Mouse (Mus musculus): ENCODE results near the gene Myrip. TPM values are rescaled to one million over a fixed set of nuclear protein-coding genes. Genes with fewer than 3 reads are reported as not detected.
"Not testable (repeated sequence)": the region's sequence is repeated elsewhere in the genome, so short reads cannot be mapped to it uniquely, and the experiment has no call there.

Myrip gene
- 0.36 and 0.66 TPM in 2 replicates for polyA plus RNA-seq (2015; fragmentation: Nextera tagmentation; extraction: Ambion mirVana)

DNA sequence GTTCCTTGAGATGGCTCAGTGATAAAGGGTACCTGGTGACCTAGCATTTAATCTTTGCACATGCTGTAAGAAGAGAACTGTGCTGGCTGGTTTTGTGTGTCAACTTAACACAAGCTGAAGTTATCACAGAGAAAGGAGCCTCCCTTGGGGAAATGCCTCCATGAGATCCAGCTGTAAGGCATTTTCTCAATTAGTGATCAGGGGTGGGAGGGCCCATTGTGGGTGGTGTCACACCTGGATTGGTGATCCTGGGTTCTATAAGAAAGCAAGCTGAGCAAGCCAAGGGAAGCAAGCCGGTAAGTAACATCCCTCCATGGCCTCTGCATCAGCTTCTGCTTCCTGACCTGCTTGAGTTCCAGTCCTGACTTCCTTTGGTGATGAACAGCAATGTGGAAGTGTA is at the start of gene Myrip:
Gene Myrip, plus strand, starts transcription at position 301 of the 400 bp plus-strand sequence.
- not testable (repeated sequence) for H3K9ac ChIP-seq; H3K4me2 ChIP-seq; H3K27ac ChIP-seq (replicated peaks); ATAC-seq (ENCODE audit: extremely low read depth, insufficient number of reproducible peaks, low FRiP score, low TSS enrichment); H3K4me3 ChIP-seq; H3K36me3 ChIP-seq; H3K9me3 ChIP-seq
- 76% methylated on average over 1 of the region's 1 CpGs for WGBS
- peaks cover 14% of the 10 kb centered on the region for H3K4me1 ChIP-seq
- peaks cover 69% of the 10 kb centered on the region for H3K27me3 ChIP-seq (replicated peaks)

DNA sequence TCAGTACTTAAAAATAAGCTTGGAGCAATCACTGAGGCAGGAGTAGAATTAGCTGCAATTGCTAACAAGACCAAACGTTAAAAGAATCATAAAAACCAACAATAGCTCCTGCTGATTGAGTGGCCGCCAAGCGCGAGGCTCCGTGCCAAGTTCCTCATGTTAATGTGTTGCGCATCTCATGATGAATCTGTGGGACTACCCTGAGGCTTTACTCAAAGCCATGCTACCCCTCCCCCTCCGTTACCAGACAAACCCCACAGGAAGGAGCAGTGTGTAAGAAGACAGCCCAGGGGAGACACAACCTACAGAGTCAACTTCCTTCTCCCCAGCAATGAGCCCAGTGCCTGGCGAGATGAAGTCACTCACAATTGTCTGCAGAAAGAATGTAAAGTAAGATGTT is 41.5 kb upstream of the Myrip start:
- H3K36me3 ChIP-seq, result no peaks in the 10 kb centered on the region
- ATAC-seq (ENCODE audit: extremely low read depth, insufficient number of reproducible peaks, low FRiP score, low TSS enrichment), result no peak
- no peak overlapping the region for H3K9ac ChIP-seq
- H3K4me3 ChIP-seq, result no peak overlapping the region
- H3K27me3 ChIP-seq (replicated peaks), result no peaks in the 10 kb centered on the region
- no peaks in the 10 kb centered on the region for H3K4me1 ChIP-seq
- no peak overlapping the region for H3K27ac ChIP-seq (replicated peaks)
- no peak overlapping the region for H3K4me2 ChIP-seq
- no peaks in the 10 kb centered on the region; the same call in 1 of the 2 replicates for H3K9me3 ChIP-seq
- WGBS, result 66% methylated on average over 8 of the region's 8 CpGs

DNA sequence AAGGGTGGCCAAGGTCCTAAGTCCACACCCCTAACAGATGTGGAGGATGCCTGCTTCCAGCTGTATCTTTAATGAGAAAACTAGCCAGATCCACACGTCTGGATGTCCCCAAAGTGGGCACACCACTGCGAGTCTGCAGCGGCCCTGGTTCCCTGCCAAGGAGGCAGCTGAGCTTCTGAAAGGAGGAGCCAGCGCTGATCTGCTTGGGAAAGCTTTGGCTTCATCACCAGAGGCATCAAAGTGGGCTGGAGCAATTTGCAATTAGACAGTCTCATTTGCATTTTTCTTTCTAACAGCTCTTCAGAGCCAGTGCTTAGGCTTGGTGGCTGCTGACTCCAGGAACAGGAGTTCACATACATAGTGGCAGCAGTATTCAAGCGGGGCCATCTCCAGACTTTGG is 37.3 kb upstream of the Myrip start:
- Histone ChIP-seq H3K9me3 (no peaks in the 10 kb centered on the region), H3K4me3 (no peak overlapping the region), H3K27ac (replicated peaks) (no peak overlapping the region), H3K4me1 (no peaks in the 10 kb centered on the region), H3K4me2 (no peak overlapping the region), H3K27me3 (replicated peaks) (no peaks in the 10 kb centered on the region), H3K9ac (no peak overlapping the region), H3K36me3 (no peaks in the 10 kb centered on the region)
- WGBS, result 63% methylated on average over 5 of the region's 5 CpGs
- no peak for ATAC-seq (ENCODE audit: extremely low read depth, insufficient number of reproducible peaks, low FRiP score, low TSS enrichment)

DNA sequence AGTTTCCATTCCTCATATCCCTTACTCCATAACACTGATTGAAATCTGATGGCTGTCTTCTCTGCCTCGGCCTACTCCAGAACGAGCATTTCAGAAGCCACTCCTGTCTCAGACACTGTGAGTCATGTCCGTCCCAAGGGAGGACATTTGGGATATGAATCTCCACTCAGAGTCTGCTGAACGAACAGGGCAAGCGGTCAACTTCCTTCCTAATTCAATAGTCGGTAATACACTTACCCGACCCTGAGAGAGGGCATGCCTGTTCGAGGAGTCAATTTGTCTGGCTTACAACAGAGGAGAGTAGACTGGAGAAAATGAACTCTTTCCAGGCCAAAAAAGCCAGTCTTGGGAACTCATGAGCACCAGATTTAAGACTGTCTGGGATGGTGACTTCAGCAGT is 28.2 kb upstream of the Myrip start:
- Histone ChIP-seq H3K27me3 (replicated peaks) (0 out of 2 replicates have a peak, but pooled peaks cover 5% of the 10 kb centered on the region), H3K4me3 (no peak overlapping the region), H3K36me3 (no peaks in the 10 kb centered on the region), H3K9ac (no peak overlapping the region), H3K9me3 (no peaks in the 10 kb centered on the region), H3K4me1 (no peaks in the 10 kb centered on the region), H3K4me2 (no peak overlapping the region), H3K27ac (replicated peaks) (no peak overlapping the region)
- ATAC-seq (ENCODE audit: extremely low read depth, insufficient number of reproducible peaks, low FRiP score, low TSS enrichment), result no peak
- WGBS, result 59% methylated on average over 8 of the region's 8 CpGs

DNA sequence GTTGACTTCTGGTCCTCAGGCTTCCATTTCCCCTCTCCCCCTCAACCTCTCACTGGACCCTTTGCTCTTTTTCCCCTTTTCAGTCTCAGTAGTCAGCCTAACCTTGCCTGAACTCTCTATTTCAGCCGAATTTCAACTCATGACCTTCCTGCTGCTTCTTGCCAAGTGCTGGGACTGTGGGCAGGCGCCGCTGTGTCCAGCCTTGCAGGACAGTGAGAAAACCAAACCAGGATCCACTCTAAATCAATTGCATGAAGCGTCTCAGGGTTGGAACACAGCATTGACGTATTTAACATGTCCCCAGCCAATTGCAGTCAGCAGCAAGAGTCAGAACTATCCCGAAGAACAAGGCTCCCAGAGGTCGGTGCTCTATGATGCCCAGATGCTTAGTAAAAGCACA is 26.1 kb upstream of the Myrip start:
- no peaks in the 10 kb centered on the region for H3K4me1 ChIP-seq
- H3K27ac ChIP-seq (replicated peaks), result no peak overlapping the region
- H3K4me3 ChIP-seq, result no peak overlapping the region
- 0 out of 2 replicates have a peak, but pooled peaks cover 7% of the 10 kb centered on the region for H3K27me3 ChIP-seq (replicated peaks)
- WGBS, result 70% methylated on average over 7 of the region's 7 CpGs
- H3K9ac ChIP-seq, result no peak overlapping the region
- no peaks in the 10 kb centered on the region for H3K36me3 ChIP-seq
- no peaks in the 10 kb centered on the region for H3K9me3 ChIP-seq
- H3K4me2 ChIP-seq, result no peak overlapping the region
- ATAC-seq (ENCODE audit: extremely low read depth, insufficient number of reproducible peaks, low FRiP score, low TSS enrichment), result no peak

DNA sequence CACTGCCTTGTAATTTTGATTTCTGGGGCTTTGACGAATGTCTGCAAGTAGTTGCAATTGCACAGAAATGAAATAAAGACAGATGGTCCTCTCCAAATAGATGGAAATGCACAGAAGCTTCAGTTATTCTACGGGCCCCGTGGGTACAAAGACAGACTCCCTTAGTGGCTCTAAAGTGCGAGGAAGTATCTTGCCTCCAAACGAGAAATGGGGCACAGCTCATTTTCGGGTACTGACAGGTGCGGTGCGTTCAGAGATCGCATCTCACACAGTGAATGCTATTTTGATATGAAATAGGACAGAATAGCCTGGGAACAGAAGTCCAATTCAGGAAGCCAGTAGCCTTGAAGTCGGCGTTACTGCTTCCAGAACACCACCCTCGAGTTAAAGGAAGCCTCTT is 20.2 kb upstream of the Myrip start:
- ATAC-seq (ENCODE audit: extremely low read depth, insufficient number of reproducible peaks, low FRiP score, low TSS enrichment), result no peak
- Histone ChIP-seq H3K4me3 (no peak overlapping the region), H3K4me2 (no peak overlapping the region), H3K4me1 (no peaks in the 10 kb centered on the region), H3K27ac (replicated peaks) (no peak overlapping the region), H3K9me3 (0 out of 2 replicates have a peak, but pooled peaks cover 4% of the 10 kb centered on the region), H3K27me3 (replicated peaks) (peaks cover 7% of the 10 kb centered on the region; the same call in 1 of the 2 replicates), H3K36me3 (no peaks in the 10 kb centered on the region), H3K9ac (no peak overlapping the region)
- 81% methylated on average over 12 of the region's 12 CpGs for WGBS

DNA sequence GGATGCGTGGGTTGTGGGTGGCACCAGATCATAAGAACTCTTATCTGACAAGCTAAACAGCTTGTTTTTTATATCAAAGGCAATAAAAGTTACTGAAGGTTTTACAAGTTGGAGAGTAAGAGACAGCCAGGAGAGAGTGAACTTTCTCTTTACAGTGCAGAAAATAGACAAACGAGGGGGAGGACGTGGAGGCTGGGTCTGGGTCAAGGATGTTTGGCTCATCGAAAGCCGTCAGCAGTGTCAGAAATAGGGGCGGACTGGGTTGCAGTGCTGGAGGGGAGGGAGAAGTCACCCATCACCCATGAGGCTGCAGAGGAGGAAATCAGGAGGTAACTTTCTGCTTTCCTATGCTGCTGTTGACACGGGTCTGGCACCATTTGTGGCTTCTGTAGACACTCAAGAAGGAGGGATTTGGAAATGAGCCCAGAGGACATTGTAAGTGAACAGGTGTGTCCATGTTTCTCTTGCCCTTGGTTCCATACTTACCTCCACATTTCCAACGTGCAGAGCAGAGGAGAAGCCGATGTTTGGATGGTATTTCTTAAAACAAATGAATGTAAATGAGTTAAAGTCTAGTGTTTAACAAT is 18.8 kb upstream of the Myrip start:
- no peak overlapping the region for H3K27ac ChIP-seq (replicated peaks)
- WGBS, result 59% methylated on average over 9 of the region's 9 CpGs
- no peak overlapping the region for H3K4me3 ChIP-seq
- H3K9ac ChIP-seq, result no peak overlapping the region
- ATAC-seq (ENCODE audit: extremely low read depth, insufficient number of reproducible peaks, low FRiP score, low TSS enrichment), result no peak
- H3K9me3 ChIP-seq, result 0 out of 2 replicates have a peak, but pooled peaks cover 4% of the 10 kb centered on the region
- H3K36me3 ChIP-seq, result no peaks in the 10 kb centered on the region
- H3K4me2 ChIP-seq, result no peak overlapping the region
- H3K27me3 ChIP-seq (replicated peaks), result peaks cover 12% of the 10 kb centered on the region
- H3K4me1 ChIP-seq, result no peaks in the 10 kb centered on the region

DNA sequence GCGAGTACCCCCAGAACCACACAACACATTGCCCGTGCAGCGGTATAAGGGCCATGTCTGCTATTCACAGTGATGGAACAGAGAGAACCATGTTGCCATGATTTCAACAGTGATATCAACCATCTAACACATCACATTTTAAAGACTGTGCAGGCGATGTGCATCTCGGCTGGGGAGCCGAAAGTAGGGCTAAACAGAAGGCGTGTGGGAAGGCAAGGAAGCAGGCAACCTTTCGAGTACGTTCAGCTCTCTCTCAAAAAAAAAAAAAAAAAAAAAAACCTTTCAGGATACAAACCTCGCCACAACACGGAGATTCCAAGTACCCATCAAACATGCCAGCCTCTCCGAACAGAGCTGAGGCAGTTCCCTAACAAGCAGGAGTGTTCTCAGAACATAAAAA is 17.8 kb upstream of the Myrip start:
- H3K27me3 ChIP-seq (replicated peaks), result peaks cover 12% of the 10 kb centered on the region
- no peak overlapping the region for H3K4me3 ChIP-seq
- no peak overlapping the region for H3K9ac ChIP-seq
- ATAC-seq (ENCODE audit: extremely low read depth, insufficient number of reproducible peaks, low FRiP score, low TSS enrichment), result no peak
- H3K27ac ChIP-seq (replicated peaks), result no peak overlapping the region
- no peak overlapping the region for H3K4me2 ChIP-seq
- 88% methylated on average over 12 of the region's 12 CpGs for WGBS
- H3K9me3 ChIP-seq, result 0 out of 2 replicates have a peak, but pooled peaks cover 4% of the 10 kb centered on the region
- H3K4me1 ChIP-seq, result no peaks in the 10 kb centered on the region
- H3K36me3 ChIP-seq, result no peaks in the 10 kb centered on the region

DNA sequence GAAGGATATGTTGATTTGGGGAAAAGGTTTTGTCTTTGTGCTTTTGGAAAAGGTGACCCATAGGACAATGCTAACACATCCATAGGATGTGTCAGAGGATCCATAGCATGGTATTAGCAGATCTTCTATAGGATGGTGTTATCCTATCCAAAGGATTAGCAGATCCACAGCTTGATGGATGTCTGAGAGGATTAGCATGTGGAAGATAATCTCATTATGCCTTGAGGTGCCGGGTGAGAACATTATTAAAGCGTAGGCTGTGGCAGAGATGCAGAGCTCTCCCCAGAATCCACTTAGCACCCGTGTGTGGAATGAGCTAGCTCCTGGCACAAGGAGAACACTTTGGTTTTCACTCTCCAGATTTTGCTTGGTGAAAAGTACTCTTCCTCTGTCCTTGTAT is 13.3 kb upstream of the Myrip start:
- H3K9me3 ChIP-seq, result 0 out of 2 replicates have a peak, but pooled peaks cover 4% of the 10 kb centered on the region
- H3K4me1 ChIP-seq, result no peaks in the 10 kb centered on the region
- no peak overlapping the region for H3K4me2 ChIP-seq
- no peaks in the 10 kb centered on the region for H3K36me3 ChIP-seq
- H3K4me3 ChIP-seq, result no peak overlapping the region
- peaks cover 9% of the 10 kb centered on the region for H3K27me3 ChIP-seq (replicated peaks)
- ATAC-seq (ENCODE audit: extremely low read depth, insufficient number of reproducible peaks, low FRiP score, low TSS enrichment), result no peak
- WGBS, result 19% methylated on average over 3 of the region's 3 CpGs
- no peak overlapping the region for H3K9ac ChIP-seq
- H3K27ac ChIP-seq (replicated peaks), result no peak overlapping the region

DNA sequence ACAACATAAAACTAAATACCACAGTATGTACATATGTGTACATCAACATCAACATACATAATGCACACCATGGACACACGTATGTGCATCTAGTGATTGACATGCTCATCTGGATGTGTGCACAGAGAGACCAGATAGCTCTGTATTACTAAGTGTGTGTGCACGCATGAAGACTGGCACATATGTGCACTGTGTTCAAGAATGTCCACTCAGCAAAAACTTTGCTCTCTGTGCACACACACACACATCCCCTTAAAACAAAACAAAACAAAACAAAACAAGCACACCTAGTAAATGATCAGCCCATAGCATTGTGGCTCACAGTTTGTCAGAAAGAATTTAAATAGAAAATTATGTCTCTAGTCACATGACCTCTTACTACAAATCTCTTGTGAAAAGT is 10.9 kb upstream of the Myrip start:
- no peak overlapping the region for H3K9ac ChIP-seq
- 78% methylated on average over 2 of the region's 2 CpGs for WGBS
- ATAC-seq (ENCODE audit: extremely low read depth, insufficient number of reproducible peaks, low FRiP score, low TSS enrichment), result no peak
- no peak overlapping the region for H3K27ac ChIP-seq (replicated peaks)
- no peak overlapping the region for H3K4me2 ChIP-seq
- no peaks in the 10 kb centered on the region for H3K36me3 ChIP-seq
- H3K27me3 ChIP-seq (replicated peaks), result peaks cover 13% of the 10 kb centered on the region
- no peak overlapping the region for H3K4me3 ChIP-seq
- H3K4me1 ChIP-seq, result no peaks in the 10 kb centered on the region
- H3K9me3 ChIP-seq, result no peaks in the 10 kb centered on the region

DNA sequence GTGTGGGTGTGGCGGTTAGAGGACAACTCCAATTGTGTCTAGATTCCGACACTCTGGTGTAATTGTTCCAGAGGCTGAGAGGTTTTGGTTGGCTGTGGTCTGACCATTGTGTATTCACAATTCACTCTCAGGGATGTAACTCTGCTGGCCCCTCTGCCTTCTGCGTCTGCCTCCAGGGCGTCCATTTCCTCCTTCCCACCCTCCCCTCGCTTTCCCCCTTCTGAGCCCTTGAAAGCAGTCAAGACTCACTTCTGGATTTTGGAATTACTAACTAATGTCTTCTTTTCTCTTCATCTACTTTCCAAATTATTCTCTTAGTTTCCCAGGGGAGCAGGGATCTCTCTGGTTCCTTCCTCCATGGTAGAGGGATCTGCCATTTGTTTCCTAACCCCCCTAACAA is 8.8 kb upstream of the Myrip start:
- WGBS, result 64% methylated on average over 5 of the region's 5 CpGs
- H3K27me3 ChIP-seq (replicated peaks), result peaks cover 8% of the 10 kb centered on the region; the same call in 1 of the 2 replicates
- no peak for ATAC-seq (ENCODE audit: extremely low read depth, insufficient number of reproducible peaks, low FRiP score, low TSS enrichment)
- H3K36me3 ChIP-seq, result no peaks in the 10 kb centered on the region
- H3K9me3 ChIP-seq, result no peaks in the 10 kb centered on the region
- H3K9ac ChIP-seq, result no peak overlapping the region
- no peak overlapping the region for H3K4me3 ChIP-seq
- no peak overlapping the region for H3K27ac ChIP-seq (replicated peaks)
- H3K4me1 ChIP-seq, result no peaks in the 10 kb centered on the region
- H3K4me2 ChIP-seq, result no peak overlapping the region

DNA sequence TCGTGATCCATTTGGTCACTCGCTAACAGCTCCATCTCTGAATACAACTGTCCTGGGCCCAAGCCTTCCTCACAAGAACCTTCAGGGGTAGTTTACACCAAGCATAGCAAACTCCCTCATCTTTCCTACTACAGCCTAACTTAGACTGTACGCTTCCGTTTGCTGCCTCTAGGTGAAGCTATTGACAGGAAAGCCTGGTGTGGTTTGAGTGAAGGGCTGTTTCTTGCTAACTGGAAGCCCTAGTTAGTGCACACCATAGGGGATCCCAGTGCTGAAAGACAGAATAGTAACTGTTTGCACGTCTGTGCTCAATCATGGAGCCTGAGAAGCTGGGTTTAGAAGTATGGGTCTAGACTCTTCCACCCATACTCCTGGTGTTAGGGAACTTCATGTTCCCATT is 5.8 kb upstream of the Myrip start:
- no peak overlapping the region for H3K27ac ChIP-seq (replicated peaks)
- no peaks in the 10 kb centered on the region for H3K9me3 ChIP-seq
- H3K27me3 ChIP-seq (replicated peaks), result peaks cover 23% of the 10 kb centered on the region
- no peak overlapping the region for H3K4me3 ChIP-seq
- no peak overlapping the region for H3K9ac ChIP-seq
- no peaks in the 10 kb centered on the region for H3K4me1 ChIP-seq
- no peak overlapping the region for H3K4me2 ChIP-seq
- no peak for ATAC-seq (ENCODE audit: extremely low read depth, insufficient number of reproducible peaks, low FRiP score, low TSS enrichment)
- WGBS, result 67% methylated on average over 5 of the region's 5 CpGs
- no peaks in the 10 kb centered on the region for H3K36me3 ChIP-seq

Measured in heart, embryonic 13.5 days (tissue).